Mouse (Mus musculus): ENCODE results near the gene Gorab. TPM values are rescaled to one million over a fixed set of nuclear protein-coding genes. Genes with fewer than 3 reads are reported as not detected.
A peak's percentile ranks its signal among the peaks of the same experiment; 100 is the strongest.

Gene Gorab
- total RNA-seq (2021) = 1 to 10 TPM; 1.8 to 2.4 TPM
- long read RNA-seq, experiment 1, partial matches to known transcripts = 0 of 1 reads
- long read RNA-seq, experiment 1, other reads (novel, unspliced or antisense) = 0 of 1 reads
- long read RNA-seq, experiment 2, partial matches to known transcripts = 0 of 2 reads
- long read RNA-seq, experiment 2, other reads (novel, unspliced or antisense) = 0 of 2 reads

GRCm38 (mm10) chr1:163403498-163404126 is at the start of gene Gorab:
Gene Gorab (minus strand): TSS chr1:163403669.
- DNase-seq = peak; percentile 91

- no peak for DNase-seq
Observed at GRCm38 (mm10) chr1:163443832-163444231, 40.4 kb upstream of the Gorab start.

GRCm38 (mm10) chr1:163439002-163439401 is 35.5 kb upstream of the Gorab start:
- no peak for DNase-seq

GRCm38 (mm10) chr1:163423467-163424014 is 20.1 kb upstream of the Gorab start:
- no peak for DNase-seq

- no peak for DNase-seq
Observed at GRCm38 (mm10) chr1:163417191-163417590, 13.7 kb upstream of the Gorab start.

DNA sequence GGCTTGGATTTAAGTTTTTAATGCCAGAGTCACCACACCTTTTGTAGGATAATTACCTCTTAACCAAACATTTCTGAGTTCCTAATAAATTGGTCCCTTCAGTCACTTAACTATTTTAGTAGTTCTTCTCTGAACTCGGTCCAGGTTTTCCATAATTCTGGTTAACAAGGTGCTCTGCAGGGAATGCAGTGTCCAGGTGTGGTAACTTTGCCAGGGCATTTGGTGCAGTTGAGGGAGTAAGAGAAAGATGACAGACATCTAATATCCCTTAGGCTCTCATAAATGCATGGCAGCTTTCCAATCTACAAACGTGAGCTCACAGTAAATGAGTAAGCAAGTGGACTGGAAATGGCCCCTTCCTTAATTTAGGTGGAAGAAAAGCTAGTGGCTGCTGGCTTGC is 10.7 kb upstream of the Gorab start:
- no peak for DNase-seq

DNA sequence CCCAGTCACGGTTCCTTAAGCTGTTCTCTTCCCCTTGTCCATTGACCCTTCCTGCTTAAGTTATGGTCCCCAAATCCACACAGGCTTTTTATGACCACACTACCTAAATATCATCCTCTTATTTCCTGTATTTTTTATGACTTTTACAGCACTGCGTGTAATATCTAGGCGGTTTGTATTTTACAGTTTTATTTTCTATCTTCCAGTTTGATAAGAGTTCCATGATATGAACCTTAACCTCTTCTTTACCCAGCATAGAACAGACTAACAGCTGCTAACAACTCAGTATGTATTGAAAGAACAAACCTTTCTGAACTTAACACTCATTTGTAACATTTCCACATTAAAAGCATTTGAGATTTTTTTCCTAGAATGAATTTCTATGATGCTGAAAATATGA is 2.7 kb upstream of the Gorab start:
- no peak for DNase-seq

DNA sequence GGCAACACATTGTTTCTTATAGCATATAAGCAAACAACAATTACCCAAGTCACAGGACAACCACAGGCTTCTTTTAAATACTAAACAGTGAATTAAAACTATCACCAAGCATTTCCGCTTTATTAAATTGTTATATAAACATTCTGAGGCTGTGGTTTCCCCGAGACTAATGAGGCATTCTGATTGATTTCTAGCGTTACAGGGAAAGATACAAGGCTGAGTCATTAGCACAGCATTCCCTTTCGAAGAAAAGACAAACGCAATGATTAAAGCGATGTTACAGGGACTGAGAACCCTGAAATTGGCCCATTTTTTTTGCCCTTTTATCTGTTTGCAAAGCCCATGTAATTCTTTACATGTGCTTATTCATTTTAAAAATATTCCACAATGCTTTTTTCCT is 12.1 kb downstream of the Gorab start:
- no peak for DNase-seq

GRCm38 (mm10) chr1:163390044-163390443 is 13.4 kb downstream of the Gorab start:
- DNase-seq = no peak

GRCm38 (mm10) chr1:163386196-163386595 is 17.3 kb downstream of the Gorab start:
- no peak for DNase-seq

DNA sequence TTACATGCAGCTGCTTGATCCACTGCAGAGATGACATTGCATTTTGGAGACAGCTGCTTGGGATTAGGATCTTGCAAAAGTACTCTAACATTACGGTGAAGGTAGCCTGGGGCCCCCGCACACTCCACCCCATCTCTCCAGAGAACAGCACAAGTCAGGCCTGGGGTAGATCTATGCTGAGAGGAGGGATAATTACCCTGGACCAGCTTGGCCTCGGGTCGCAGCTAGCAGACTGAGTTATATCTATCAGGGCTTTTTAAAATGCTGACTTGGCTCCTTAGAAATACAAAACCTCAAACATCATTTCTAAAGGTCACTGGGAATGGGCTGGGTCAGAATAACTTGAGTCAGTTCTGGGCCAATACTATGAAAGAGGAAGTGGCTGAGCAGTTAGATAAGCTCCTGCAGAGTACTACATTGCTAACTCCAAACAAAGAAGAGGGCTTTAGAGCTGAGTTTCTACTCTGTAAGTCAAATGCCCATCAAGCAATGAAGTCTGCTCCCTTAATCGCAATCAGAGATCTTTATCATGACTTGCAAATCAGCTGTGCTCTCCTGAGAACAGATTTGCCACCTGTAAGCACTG is 19.9 kb downstream of the Gorab start:
- no peak for DNase-seq

- no peak for DNase-seq
Observed at GRCm38 (mm10) chr1:163382048-163382719, 21.3 kb downstream of the Gorab start.

DNA sequence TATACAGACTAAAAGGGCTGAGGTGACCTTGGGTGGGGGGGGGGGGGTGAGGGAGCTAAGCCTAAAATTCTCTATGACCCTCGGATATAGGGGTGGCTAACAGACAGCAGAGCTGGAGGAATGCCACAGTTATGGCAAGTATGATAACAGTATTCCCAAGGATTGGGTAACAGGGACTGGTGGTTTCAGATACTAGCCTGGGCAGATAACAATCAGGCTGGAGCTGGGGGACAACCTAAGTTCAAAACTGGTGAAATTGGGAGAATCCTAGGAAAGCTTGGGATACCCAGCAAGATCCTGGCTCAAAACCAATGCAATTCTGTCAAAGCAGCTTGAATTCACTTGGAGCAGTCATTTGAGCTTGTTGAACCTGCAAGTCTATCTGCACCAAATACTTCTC is 22.9 kb downstream of the Gorab start:
- no peak for DNase-seq

DNA sequence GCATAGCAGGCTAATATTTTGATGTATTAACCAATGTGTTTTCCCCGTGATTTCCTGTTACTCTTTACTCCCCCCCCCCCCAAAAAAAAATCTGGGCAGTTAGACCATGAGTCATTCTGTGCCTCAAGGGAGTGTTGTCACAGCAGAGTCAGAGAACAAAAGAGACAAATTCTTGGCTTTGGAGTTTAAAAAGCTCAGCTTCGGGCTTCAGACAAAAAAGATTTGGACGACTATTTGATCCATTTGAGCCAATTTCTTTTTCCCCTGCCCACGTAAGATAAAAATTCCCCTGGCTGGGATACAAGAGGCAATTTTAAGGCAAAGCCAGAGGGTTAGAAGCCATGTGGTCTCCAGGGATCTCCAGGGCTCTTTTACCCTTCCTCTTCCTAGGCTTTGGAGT is 23.4 kb downstream of the Gorab start:
- peak; percentile 12 for DNase-seq

DNA sequence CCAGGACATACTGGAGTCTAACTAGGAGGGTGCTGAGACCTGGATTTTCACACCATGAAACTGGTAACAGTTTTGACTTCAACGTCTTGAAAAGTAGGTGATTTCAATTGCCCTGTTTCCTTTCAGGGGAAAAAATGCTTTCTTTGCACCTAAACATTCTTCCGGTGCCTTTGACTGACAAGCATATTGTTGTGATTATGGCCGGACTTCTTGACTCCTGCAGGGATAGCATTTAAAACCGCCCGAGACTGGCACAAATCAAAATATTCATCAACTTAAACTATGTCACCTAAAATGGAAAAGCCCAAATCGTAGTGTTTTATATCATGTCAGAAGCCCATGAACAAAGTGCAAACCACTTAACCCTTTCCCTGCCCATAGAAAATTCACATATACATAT is 25.5 kb downstream of the Gorab start:
- DNase-seq = no peak

DNA sequence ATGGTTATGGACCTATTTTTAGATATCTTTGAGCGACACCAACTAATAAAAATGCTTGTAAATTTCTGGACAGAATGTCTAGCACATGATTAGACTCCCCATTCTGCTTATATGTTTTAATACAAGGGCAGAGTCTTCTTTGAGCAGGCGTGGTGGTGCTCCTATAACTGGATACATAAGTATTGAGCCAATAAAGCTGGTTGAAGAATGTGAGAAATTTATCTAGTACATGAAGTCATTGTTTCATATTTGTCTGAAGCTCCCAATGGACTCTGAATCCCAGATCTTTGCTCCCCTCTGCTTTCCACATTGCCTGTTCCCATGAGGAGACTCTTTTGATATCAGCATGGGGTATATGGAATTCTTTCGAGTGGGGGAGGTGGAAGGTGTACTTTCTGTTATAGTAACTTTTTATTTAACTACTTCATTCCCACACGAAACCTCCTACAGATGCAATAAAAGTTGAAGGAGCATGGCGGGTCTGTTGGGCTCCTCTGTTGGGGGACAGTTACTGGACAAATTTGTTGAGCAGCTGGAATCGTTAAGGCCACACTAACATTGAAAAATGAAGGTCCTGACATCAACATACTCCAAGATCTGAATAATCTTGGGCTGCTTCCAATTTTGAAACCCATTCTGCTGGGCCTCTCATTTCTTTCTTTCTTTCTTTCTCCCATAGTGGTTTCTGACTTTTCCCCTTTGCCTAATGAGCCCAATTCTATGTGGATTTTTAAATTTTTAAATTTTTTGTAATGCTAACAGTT is 26.5 kb downstream of the Gorab start:
- no peak for DNase-seq

DNA sequence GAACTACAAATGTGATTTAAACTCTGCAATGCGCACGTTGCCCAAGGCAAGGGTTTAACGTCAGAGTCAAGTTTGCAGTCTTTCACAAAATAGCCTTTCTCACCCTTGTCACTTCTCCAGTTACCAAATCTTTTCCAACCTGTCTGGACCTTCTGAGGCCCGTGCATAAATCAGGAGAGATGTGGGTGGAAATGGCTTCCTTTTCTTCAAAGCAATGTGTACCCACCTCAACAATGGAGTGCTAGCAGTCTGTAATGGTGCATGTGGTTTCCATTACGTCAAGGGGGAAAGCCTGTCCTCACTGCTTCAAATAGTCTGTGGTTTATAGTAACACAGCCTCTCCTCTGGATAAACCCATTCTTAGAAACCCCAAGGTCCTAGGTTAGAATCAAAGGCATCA is 29.0 kb downstream of the Gorab start:
- no peak for DNase-seq

- DNase-seq = peak; percentile 20
Observed at GRCm38 (mm10) chr1:163362202-163362601, 41.3 kb downstream of the Gorab start.

- DNase-seq = no peak
Observed at GRCm38 (mm10) chr1:163361376-163361775, 42.1 kb downstream of the Gorab start.

DNA sequence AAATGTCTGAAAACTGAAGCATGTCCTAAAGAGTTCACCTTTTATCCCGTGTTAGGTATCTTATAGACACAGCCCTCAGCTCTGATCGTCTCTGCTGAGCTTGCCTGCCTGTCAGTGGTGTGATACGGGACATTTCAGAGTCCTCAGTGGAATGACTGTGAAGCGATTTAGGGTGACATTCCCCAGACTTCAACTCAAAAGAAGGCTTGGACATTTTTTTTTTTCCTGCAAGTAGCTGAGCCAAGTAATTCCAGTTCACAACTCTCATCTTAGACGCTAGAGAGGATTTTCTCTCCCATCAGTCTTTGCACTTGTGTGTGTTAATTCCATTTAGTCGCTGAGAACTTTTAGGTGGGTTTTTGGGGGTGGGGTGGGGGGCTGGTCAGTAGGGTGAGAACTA is 42.7 kb downstream of the Gorab start:
- DNase-seq = no peak

GRCm38 (mm10) chr1:163359521-163359920 is 43.9 kb downstream of the Gorab start:
- DNase-seq = no peak

DNA sequence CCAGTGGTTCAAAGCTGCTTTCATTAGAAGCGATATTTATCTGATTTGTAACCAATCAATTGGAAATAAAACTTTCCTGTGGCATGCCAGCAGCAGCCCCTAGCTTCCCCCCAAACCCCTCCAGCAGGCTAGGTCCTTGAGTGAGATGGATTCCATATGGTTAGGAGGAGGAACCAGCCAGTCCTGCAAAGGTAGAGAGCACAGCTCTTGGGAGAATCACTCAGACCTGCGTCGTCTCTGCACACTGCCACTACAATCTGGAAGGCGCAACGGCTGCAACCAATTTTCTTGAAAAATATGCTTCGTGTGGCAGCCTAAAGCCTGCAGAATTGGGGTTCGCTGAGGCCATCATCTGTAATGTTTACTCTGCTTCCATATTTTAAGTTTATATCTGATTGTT is 45.3 kb downstream of the Gorab start:
- no peak for DNase-seq

Data from gastrocnemius, postnatal 25 days (tissue).